Mouse (Mus musculus) layer of hippocampus, adult 2 months (tissue): ENCODE measurements at regions not wholly inside any gene's neighbourhood (a gene's known extent, or its start where the extent isn't known, plus 50 kb on each side); places are given as distances from the start of the nearest gene placed in this dataset.

Source experiments
- DNase-seq, 2 experiments: peaks; one replicate each; pipeline ENCODE4 v3.0.0; 2022; ENCODE audit warnings: low spot score in 2 of 2
- H3K27ac ChIP-seq: fragments of 200-600 bp; 2 replicates; pipeline ENCODE4 v1.8.1; 2022
- H3K4me3 ChIP-seq: fragments of 200-600 bp; 2 replicates; pipeline ENCODE4 v1.8.1; 2022; ENCODE audit warnings: mild to moderate bottlenecking
- CTCF ChIP-seq: fragments of 200-600 bp; conservative IDR thresholded peaks from 2 replicates; pipeline ENCODE4 v1.8.1; 2022; ENCODE audit warnings: antibody characterized with exemption, mild to moderate bottlenecking, moderate library complexity

DNA sequence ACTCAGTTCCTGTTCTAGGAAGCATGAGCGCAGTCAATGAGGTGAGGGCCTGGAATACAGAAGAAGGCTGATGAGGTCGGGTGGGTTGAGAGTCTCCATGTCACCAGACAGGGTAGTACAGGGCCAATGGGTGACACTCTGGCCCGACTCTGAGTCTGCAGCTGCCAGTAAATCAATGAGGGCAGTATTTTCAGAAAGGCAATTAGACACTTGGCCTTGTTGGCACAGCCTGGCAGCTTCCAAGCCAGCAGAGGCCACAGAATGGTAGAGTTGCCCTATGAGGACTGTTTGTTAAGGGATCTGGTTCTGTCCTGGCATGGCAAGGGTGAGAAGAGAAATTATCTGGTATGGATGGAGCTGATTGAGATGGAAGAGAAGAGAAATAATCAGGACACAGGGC is 170.7 kb upstream of the Dynlrb2 start:
- Histone ChIP-seq H3K27ac (no peak overlapping the region), H3K4me3 (no peak overlapping the region)
- TF ChIP-seq CTCF = no peak
- no peak for DNase-seq

DNA sequence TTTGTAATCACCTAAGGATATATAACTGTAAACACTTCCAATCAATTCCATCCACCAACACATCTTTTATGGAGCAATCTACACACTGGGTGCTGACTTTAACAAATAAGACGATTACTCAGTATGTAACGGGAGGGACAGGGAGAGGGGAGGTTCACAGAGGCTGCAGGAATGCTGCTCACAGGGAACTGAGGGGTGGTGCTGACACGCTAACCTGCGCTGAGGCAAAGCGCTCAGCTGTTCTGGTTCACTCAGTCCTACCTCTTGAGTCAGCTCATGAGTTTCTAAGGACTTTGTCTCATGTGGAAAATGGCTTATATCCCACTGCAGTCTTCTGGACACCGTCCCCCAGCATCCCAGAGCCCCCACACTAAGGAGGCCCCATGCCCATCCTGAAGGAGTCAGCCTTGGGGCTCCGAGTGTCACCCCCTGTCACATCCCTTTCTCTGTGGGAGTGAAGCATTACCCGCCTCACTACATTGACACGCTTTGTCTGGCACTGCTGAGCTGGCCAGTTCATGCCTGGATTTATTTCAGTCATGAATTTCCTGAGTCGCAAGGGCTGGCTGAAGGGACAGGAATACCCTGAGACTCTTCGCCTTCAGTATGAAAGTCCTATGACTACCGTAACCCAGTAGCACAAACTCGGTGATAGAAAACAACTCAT is 184.6 kb upstream of the Dynlrb2 start:
- TF ChIP-seq CTCF = no peak
- Histone ChIP-seq H3K27ac (no peak overlapping the region), H3K4me3 (no peak overlapping the region)
- no peak for DNase-seq

DNA sequence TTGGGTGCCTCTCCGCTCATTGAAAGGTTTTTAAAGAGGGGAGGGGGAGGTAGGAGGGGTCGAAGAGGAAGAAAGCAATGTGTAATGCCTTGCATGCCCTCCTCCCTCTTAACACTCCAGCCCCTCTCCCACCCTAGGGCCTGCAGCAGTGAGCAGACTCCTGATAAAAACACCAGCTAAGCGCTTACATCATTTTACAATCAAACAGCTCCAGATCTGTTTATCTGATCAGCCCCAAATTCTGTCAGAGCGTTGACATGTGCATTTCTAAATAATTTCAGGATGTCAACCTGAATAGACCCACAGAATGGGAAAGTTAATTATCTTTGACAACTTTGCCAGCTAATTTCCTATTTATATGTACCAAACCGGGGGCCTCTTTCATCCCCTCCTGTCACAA is 189.4 kb upstream of the Dynlrb2 start:
- Histone ChIP-seq H3K27ac (no peak overlapping the region), H3K4me3 (no peak overlapping the region)
- no peak for DNase-seq
- no peak for TF ChIP-seq CTCF

DNA sequence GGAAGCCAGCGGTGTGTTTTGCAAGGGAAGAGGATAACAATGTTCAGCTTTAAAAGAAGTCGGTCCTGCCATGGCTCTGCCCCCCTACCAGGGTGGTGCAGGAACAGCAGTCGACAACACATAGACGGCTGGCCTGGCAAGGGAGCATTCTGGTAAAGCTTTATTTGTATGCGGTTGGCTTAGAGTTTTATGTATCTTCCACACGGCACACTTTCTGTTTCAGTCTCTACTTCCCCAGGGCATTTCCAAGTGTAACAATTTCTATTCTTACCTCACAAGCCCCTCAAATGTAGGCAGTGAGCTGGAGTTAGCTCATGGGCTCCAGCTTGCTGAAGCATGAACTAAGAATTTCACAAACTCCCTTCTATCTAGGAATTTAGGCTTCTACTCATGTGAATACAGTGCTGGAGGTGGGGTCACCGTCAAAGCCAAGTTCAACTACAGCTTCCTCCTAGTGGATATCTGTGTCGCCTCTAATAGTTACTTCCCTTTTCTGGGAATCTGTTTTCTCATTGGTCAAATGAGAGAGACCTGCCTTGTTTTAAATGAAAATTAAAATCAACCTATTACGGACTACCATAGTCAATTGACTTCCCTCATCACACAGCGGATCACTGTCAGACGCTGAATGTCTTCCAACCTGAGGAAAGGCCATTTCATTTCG is 190.2 kb upstream of the Dynlrb2 start:
- DNase-seq = no peak
- Histone ChIP-seq H3K4me3 (no peak overlapping the region), H3K27ac (no peak overlapping the region)
- no peak for TF ChIP-seq CTCF

DNA sequence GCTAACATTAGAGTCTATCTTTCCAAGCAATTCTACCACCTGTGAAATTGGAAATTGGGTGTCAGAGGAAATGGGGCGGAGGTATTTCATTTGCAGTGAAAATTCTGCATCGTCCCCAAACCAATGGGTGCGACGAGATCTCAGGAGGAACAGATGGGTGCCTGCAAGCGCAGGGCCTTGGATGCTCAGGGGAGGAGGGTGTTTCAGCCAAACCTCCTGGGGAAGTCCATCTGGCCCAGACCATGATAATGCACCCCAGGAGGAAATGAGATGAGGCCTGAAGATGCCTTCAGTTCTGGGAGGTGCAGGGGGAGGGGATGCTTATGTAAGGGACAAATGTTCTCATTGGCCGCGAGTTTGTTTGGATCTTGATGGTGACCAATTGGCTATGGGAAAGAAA is 205.9 kb upstream of the Dynlrb2 start:
- H3K27ac ChIP-seq = no peak overlapping the region
- no peak overlapping the region for H3K4me3 ChIP-seq
- no peak for DNase-seq
- TF ChIP-seq CTCF = no peak

DNA sequence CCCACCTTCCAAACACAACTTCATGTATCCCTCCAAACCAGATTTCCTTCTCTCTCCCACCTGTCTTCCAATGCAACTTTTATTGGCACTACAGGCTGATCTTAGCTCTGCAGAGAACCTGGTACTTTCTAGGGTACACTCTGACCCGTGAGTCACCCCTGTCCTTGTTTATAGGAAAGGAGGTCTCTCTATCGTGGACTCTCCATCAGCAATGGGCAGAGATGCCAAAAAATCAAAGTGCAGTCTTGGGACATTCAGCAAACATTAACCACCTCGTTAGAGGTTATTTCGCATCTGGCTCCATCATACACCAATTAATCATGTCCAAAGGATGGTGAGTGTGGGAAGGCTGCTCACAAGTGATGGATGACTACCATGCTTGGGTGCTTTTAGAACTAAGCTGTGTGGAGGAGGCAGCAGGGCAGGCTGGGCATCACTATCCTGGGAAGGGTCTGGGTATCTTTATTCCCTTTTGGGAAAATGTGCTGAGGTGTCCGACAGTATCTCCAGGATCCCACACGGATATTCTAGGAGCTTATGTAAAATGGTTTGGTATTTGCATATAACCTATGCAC is 214.0 kb upstream of the Dynlrb2 start:
- no peak for TF ChIP-seq CTCF
- DNase-seq = no peak
- H3K4me3 ChIP-seq = no peak overlapping the region
- no peak overlapping the region for H3K27ac ChIP-seq

DNA sequence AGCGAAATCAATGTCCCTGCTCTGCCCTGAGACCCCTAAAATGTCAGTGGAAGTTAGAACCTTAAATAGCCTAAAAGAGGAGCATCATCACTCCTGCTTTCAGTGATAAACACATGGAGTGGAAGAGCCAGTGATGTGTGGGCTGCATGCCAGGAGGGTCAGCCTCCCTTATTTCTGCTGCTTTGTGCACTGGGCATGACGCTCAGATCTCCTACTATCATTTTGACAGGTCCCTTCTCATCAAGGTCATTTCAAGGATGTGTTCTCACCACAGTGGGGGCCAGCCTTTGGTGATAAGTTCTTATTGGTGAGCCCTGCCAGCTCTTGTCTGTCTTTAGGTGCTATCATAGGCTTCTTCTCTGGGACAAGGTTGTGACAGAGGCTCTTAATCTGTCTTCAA is 215.5 kb upstream of the Dynlrb2 start:
- no peak for TF ChIP-seq CTCF
- no peak overlapping the region for H3K27ac ChIP-seq
- no peak for DNase-seq
- no peak overlapping the region for H3K4me3 ChIP-seq

DNA sequence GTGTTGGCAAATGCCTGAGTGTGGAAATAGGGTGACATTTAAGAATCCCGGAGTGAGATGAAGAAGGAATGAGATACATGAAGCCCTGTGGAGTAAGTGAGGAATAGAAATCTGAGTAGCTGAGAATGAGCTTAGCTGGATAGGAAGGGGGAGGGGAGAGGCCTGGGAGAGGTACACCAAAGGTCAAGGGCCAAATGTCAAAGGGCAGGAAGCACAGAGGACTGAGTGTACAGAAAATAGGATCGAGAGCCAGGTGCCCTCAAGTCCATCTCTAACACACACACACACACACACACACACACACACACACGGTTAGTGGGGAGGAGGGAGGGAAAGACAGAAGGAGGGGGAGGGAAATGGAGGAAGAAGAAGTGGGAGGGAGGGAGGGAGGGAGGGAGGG is 220.8 kb upstream of the Dynlrb2 start:
- TF ChIP-seq CTCF = no peak
- DNase-seq = no peak
- Histone ChIP-seq H3K4me3 (no peak overlapping the region), H3K27ac (no peak overlapping the region)

DNA sequence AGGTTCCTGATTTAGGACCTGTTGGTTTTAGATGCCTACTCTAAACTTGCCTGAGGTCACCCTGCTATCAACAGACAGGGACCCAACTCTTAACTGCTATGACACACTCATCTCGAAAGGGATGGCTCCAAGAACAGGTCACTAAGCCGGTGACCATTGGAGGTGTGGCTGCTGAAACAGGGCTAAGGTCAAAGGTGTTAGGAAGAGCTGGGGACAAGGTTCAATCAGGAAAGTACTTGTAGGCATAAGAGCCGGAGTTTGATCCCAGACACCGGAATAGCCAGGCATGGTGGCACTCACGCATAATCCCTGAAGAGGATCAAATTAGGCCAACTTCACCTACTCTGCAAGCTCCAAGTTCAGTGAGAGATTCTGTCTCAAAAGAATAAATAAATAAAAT is 222.4 kb upstream of the Dynlrb2 start:
- DNase-seq = no peak
- no peak overlapping the region for H3K4me3 ChIP-seq
- no peak overlapping the region for H3K27ac ChIP-seq
- no peak for TF ChIP-seq CTCF

DNA sequence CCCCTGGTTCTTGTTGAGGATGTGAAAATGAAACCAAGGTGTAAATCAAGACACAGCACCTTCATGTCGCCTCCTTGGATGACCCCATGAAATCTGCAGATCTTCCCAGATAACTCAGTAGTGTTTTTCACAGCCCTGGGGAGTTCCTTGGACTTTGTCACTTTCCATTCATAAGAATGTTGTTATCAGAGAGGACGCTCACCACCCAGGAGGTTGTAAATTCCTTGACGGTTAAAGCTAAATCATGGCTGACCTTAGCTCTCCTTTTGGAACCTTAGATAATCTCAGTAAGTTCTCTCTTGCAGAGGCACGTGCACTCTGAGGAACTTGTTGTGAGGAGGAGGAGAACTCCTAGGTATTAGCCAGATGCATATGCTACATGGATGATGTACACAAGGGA is 229.8 kb upstream of the Dynlrb2 start:
- no peak for TF ChIP-seq CTCF
- Histone ChIP-seq H3K27ac (no peak overlapping the region), H3K4me3 (no peak overlapping the region)
- no peak for DNase-seq

DNA sequence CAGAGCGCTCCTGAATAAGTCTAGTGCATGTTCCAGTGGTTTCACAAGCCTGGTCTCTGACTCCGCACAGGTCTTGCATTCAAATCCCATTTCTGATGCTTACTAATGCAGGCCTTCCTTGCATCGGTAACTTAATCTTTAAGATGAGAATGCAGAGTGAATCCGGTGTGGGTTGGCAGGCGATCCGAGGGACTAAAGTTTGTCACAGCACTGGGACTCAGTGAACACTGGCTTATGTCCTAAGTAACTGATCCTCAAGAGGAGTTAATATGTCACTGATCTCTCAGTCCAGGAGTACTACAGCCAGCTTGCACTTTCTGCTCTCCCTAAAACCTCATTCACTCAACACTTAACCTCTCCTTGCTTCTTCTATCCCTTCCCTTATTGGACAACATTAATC is 233.5 kb upstream of the Dynlrb2 start:
- Histone ChIP-seq H3K4me3 (no peak overlapping the region), H3K27ac (no peak overlapping the region)
- TF ChIP-seq CTCF = no peak
- no peak for DNase-seq

DNA sequence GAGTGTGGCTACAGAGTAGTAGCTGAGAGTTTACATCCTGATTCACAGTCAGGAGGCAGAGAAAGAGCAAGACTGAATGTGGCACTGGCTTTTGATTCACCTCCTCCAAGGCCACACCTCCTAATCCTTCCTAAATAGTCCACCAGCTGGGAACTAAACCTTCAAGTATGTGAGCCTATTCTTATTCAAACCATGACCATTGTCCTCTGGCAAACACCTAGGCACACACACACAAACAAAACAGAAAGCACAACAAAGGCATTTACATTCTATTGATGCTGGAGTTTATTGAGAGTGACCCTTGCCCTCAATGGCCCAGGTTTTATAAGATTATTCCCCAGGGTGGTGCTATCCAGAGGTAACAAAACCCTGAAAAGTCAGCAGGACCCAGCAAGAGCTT is 235.4 kb upstream of the Dynlrb2 start:
- Histone ChIP-seq H3K27ac (no peak overlapping the region), H3K4me3 (no peak overlapping the region)
- DNase-seq = no peak
- TF ChIP-seq CTCF = no peak

DNA sequence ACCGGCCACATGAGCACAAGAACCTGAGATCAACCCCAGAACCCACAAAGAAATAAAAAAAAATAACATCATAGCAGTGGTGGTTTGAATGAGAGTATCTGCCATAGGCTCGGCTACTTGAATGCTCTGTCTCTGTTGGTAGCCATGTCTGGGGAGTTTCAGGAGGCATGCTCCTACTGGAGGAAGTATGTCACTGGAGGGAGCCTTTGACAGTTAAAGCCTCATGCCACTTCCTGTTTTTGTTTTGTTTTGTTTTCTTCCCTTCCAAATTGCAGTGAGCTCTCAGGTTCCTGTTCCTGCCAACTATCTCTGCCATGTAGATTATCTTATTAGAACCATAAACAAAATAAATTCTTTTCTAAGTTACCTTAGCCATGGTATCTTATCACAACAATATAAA is 236.1 kb upstream of the Dynlrb2 start:
- Histone ChIP-seq H3K27ac (no peak overlapping the region), H3K4me3 (no peak overlapping the region)
- DNase-seq = no peak
- TF ChIP-seq CTCF = no peak

DNA sequence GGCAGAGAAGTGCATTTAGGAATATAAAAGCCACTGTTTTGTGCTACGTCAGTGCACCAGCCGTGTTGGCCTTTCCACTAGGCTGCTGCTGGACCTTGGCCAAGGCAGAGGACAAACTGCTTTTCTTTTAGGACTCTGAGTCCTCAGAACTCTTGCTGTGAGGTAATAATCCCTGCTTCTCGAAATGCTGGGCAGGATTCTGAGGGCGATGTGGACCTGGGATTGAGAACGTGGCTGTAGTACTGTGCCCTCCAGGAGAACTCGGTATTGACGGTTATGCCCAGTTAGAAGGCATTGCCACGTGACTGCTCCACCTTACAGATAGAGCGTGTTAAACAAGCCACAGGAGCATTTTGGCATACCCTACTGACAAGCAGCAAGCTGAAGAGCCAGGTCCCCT is 236.6 kb upstream of the Dynlrb2 start:
- H3K4me3 ChIP-seq = no peak overlapping the region
- peak; percentile 3 to 16 for DNase-seq
- TF ChIP-seq CTCF = no peak
- no peak overlapping the region for H3K27ac ChIP-seq

DNA sequence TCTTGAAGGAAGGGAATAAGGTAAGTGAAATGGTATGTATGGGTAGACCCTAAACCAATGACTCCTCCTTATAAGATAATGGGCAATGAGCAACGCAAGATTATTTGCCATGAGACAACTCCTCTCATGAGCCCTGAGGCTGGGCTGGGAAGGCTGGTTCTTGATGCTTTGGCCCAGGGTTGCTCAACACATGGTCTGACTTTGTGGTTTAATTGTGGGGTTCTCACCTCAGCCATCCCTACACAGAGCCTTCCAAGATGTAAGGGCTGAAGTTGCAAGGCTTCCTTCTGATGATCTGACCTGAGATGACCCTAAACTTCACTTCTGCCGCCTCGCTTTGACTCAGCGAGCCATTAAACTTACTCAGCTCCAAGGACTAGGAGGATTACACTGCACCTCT is 237.8 kb upstream of the Dynlrb2 start:
- DNase-seq = no peak
- Histone ChIP-seq H3K27ac (no peak overlapping the region), H3K4me3 (no peak overlapping the region)
- no peak for TF ChIP-seq CTCF
